Mouse (Mus musculus): Measurements from ENCODE around the gene Zfp931. TPM values are rescaled to one million over a fixed set of nuclear protein-coding genes. Genes with fewer than 3 reads are reported as not detected.
A peak's percentile ranks its signal among the peaks of the same experiment; 100 is the strongest.
"Not testable (repeated sequence)": the region's sequence is repeated elsewhere in the genome, so short reads cannot be mapped to it uniquely, and the experiment has no call there.

Zfp931 gene
- polyA plus RNA-seq, 1 experiment from 2014 or later, result 21.1 TPM

DNA sequence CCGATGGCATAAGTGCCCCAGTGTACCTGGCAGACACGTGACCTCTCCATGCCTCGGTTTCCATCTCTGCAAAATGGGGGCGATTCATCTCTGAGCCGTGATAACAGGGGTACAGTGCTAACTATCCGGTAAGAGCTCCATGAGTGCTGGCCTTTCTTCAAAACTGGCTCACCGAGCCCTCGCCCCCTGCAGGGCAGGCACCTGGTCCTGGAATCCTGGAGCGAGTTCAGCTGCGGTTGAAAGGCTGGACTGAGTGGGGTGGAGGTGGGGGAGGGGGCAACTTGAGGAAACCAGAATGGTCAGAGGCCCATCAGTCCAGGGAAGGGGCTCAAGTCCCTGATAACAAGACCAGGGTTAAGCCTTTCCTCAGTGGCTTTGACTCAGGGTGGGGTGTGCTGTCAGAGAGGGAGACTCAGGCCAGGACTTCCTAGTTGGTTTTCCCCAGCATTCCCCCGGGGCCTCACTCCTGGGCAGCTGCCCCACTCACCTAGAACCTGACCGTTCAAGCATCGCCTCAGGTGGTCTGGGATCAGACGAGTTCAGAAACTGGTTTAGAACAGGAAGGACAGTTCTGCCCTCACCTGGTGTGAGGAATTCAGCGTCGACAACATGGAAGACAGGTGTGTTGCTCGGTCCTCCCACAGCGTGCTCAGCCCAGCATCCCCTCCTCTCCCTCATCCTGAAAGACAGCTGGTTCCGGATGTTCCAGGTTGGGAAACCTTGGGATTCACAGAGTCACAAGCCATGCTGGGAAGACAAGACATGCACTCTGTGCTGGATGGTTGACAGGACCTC is 41.5 kb upstream of the Zfp931 start:
- Histone ChIP-seq H3K36me3 (ENCODE audit: control insufficient read depth, insufficient read depth, low read length) (no peaks in the 10 kb centered on the region), H3K27me3 (ENCODE audit: control insufficient read depth, insufficient read depth, low read length) (peaks cover 3% of the 10 kb centered on the region; the same call in 1 of the 2 replicates), H3K9ac (replicated peaks; ENCODE audit: low read depth, low read length) (no peak overlapping the region), H3K4me2 (replicated peaks; ENCODE audit: low read depth, low read length) (peak overlapping the region; percentile 94), H3K27ac (ENCODE audit: low read length) (no peak overlapping the region), H3K4me1 (ENCODE audit: control insufficient read depth, insufficient read depth, low read length) (no peaks in the 10 kb centered on the region), H3K4me3 (ENCODE audit: low read depth, low read length) (peak overlapping the region; percentile 39; the same call in 1 of the 2 replicates), H3K9me3 (ENCODE audit: control insufficient read depth, low read depth, low read length) (no peaks in the 10 kb centered on the region)
- WGBS, result 21% methylated on average over 19 of the region's 19 CpGs
- peak; percentile 16; the same call in 1 of the 2 replicates for ATAC-seq (ENCODE audit: insufficient number of reproducible peaks, insufficient read depth, low FRiP score, low read depth)

DNA sequence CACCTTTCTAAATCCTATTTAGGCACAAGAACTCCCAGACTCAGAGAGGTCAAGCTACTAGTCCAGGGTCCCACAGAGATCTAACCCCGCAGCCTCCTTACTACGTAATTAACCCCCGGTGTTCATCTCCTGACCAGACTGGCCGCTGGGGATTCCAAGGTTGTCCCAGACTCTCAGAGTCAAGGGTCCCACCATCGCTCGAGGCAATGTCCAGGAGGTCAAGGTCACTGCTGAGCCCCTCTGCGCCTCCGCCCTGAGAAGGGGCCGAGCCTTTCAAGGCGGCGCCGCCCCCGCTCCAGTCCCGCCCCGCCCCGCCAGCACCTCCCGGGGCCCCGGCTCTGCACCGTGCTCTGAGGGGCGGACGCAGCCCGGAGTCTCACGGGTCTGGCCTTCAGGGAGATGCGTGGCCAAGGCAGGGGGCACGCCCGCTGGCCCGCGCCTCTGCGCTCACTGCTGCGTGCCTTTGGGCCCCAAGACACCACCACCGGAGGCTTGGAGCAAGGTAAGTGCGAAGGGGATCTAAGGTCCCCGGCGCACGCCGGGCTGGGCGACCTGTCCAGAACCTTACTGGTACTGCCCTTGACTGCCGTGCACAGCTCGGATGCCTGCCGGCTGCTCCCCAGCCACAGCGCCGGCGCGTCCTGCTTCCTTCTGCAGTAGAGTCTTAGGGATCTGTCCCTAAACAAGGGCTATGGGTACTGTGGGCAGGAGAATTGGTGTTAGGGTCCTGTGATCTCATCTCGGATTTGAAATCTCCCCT is 40.7 kb upstream of the Zfp931 start, which contains the start of gene Phactr3:
Phactr3 (plus strand) TSS at position 175 of the 760 bp plus-strand sequence.
- peak within 1 kb of the TSS; percentile 94 for H3K4me2 ChIP-seq (replicated peaks; ENCODE audit: low read depth, low read length)
- no peaks in the 10 kb centered on the region for H3K4me1 ChIP-seq (ENCODE audit: control insufficient read depth, insufficient read depth, low read length)
- no peaks in the 10 kb centered on the region for H3K36me3 ChIP-seq (ENCODE audit: control insufficient read depth, insufficient read depth, low read length)
- ATAC-seq (ENCODE audit: insufficient number of reproducible peaks, insufficient read depth, low FRiP score, low read depth), result peak; percentile 40; the same call in 1 of the 2 replicates
- no peak within 1 kb of the TSS for H3K27ac ChIP-seq (ENCODE audit: low read length)
- 2% methylated on average over 45 of the region's 45 CpGs for WGBS
- no peaks in the 10 kb centered on the region for H3K9me3 ChIP-seq (ENCODE audit: control insufficient read depth, low read depth, low read length)
- H3K9ac ChIP-seq (replicated peaks; ENCODE audit: low read depth, low read length), result 0 out of 2 replicates have a peak within 1 kb of the TSS, but pooled peaks have one; percentile 25
- H3K4me3 ChIP-seq (ENCODE audit: low read depth, low read length), result peak within 1 kb of the TSS; percentile 39
- peaks cover 3% of the 10 kb centered on the region; the same call in 1 of the 2 replicates for H3K27me3 ChIP-seq (ENCODE audit: control insufficient read depth, insufficient read depth, low read length)

DNA sequence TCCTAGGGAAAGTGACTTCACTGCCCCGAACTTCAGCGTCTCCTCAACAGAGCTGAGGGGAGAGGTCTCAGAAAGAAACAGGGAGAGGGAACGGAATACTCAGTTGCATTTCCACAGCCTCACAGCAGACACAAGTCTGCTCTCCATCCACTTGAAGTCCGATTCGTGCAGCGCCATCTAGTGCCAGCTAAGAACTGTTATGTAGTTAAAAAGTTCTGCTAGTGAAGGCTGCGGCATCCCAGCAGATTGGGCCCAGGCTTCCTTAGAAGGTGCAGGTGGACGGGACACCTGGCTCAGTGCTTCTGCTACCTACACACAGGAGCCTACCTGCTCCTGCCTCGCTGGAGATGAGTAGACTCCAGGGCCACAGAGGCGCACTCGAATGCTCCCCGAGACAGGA is 39.7 kb upstream of the Zfp931 start:
- H3K4me1 ChIP-seq (ENCODE audit: control insufficient read depth, insufficient read depth, low read length), result no peaks in the 10 kb centered on the region
- peaks cover 3% of the 10 kb centered on the region; the same call in 1 of the 2 replicates for H3K27me3 ChIP-seq (ENCODE audit: control insufficient read depth, insufficient read depth, low read length)
- no peaks in the 10 kb centered on the region for H3K9me3 ChIP-seq (ENCODE audit: control insufficient read depth, low read depth, low read length)
- no peak for ATAC-seq (ENCODE audit: insufficient number of reproducible peaks, insufficient read depth, low FRiP score, low read depth)
- no peak overlapping the region for H3K4me2 ChIP-seq (replicated peaks; ENCODE audit: low read depth, low read length)
- no peak overlapping the region for H3K27ac ChIP-seq (ENCODE audit: low read length)
- 23% methylated on average over 12 of the region's 12 CpGs for WGBS
- H3K4me3 ChIP-seq (ENCODE audit: low read depth, low read length), result no peak overlapping the region
- H3K36me3 ChIP-seq (ENCODE audit: control insufficient read depth, insufficient read depth, low read length), result no peaks in the 10 kb centered on the region
- H3K9ac ChIP-seq (replicated peaks; ENCODE audit: low read depth, low read length), result no peak overlapping the region

DNA sequence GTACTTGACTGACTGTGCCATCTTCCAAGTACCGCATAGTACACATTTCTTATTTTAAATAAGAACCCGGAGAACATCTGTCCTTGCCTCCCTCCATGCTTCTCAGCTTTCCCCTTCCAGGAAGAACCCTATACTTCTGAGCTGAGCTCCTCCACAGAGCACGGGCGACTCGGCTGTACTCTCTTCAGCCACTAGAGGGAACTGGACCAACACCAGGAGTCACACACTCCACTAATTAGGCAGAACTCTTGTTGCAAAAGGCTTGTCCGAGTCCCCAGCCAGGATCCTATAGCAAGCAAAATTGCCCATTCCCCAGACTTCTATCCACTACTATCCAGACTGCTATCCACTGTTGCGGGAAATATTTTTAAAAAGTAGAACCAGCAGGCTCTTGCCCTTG is 23.7 kb upstream of the Zfp931 start:
- Histone ChIP-seq H3K4me2 (replicated peaks; ENCODE audit: low read depth, low read length) (no peak overlapping the region), H3K27me3 (ENCODE audit: control insufficient read depth, insufficient read depth, low read length) (no peaks in the 10 kb centered on the region), H3K4me3 (ENCODE audit: low read depth, low read length) (no peak overlapping the region), H3K9me3 (ENCODE audit: control insufficient read depth, low read depth, low read length) (no peaks in the 10 kb centered on the region), H3K36me3 (ENCODE audit: control insufficient read depth, insufficient read depth, low read length) (no peaks in the 10 kb centered on the region), H3K4me1 (ENCODE audit: control insufficient read depth, insufficient read depth, low read length) (no peaks in the 10 kb centered on the region), H3K27ac (ENCODE audit: low read length) (no peak overlapping the region), H3K9ac (replicated peaks; ENCODE audit: low read depth, low read length) (no peak overlapping the region)
- 14% methylated on average over 7 of the region's 7 CpGs for WGBS
- peak; percentile 59; the same call in 1 of the 2 replicates for ATAC-seq (ENCODE audit: insufficient number of reproducible peaks, insufficient read depth, low FRiP score, low read depth)

DNA sequence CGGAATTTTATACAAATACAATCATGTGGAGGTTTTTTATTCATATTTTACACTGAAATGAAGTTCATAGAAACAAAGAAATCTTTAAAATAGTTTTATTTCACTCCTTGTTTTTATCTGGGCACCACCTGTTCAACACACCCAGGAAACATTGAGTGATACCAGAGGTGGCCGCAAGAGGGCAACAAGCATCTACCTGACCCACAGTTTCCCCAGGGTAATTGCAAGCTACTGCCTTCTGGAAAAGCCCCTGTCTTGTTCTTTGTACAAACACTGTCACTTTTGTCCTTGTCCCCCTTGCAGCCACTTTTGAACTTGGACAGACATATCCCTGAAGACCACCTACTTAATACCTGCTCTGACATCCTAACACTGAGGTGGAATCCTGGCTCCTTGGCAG is 19.7 kb upstream of the Zfp931 start:
- Histone ChIP-seq H3K9me3 (ENCODE audit: control insufficient read depth, low read depth, low read length) (no peaks in the 10 kb centered on the region), H3K4me2 (replicated peaks; ENCODE audit: low read depth, low read length) (no peak overlapping the region), H3K9ac (replicated peaks; ENCODE audit: low read depth, low read length) (no peak overlapping the region), H3K4me3 (ENCODE audit: low read depth, low read length) (no peak overlapping the region), H3K27me3 (ENCODE audit: control insufficient read depth, insufficient read depth, low read length) (no peaks in the 10 kb centered on the region), H3K27ac (ENCODE audit: low read length) (no peak overlapping the region), H3K4me1 (ENCODE audit: control insufficient read depth, insufficient read depth, low read length) (no peaks in the 10 kb centered on the region), H3K36me3 (ENCODE audit: control insufficient read depth, insufficient read depth, low read length) (no peaks in the 10 kb centered on the region)
- ATAC-seq (ENCODE audit: insufficient number of reproducible peaks, insufficient read depth, low FRiP score, low read depth), result no peak
- 4% methylated on average over 2 of the region's 2 CpGs for WGBS

DNA sequence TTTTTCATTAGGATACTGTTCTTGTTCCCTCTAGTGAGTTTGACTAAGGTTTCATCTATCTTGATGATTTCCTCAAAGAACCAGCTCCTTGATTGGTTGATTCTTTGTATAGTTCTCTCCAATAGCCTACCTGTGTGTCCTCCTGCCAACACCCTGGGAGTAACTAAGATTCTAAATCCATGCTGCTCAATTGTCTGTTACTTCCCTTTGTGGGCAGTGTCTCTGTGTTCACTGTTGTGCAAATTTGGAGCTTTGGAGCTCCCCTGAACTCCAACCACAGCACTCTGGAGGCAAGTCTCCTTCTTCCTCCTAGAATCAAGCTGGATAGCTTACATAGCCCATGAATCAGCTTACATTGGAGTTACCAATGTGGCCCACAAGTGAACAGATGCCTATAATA is 11.3 kb upstream of the Zfp931 start:
- Histone ChIP-seq H3K4me2 (replicated peaks; ENCODE audit: low read depth, low read length) (no peak overlapping the region), H3K9me3 (ENCODE audit: control insufficient read depth, low read depth, low read length) (no peaks in the 10 kb centered on the region), H3K27me3 (ENCODE audit: control insufficient read depth, insufficient read depth, low read length) (no peaks in the 10 kb centered on the region), H3K36me3 (ENCODE audit: control insufficient read depth, insufficient read depth, low read length) (no peaks in the 10 kb centered on the region), H3K9ac (replicated peaks; ENCODE audit: low read depth, low read length) (no peak overlapping the region), H3K27ac (ENCODE audit: low read length) (no peak overlapping the region), H3K4me3 (ENCODE audit: low read depth, low read length) (no peak overlapping the region), H3K4me1 (ENCODE audit: control insufficient read depth, insufficient read depth, low read length) (no peaks in the 10 kb centered on the region)
- no peak for ATAC-seq (ENCODE audit: insufficient number of reproducible peaks, insufficient read depth, low FRiP score, low read depth)

DNA sequence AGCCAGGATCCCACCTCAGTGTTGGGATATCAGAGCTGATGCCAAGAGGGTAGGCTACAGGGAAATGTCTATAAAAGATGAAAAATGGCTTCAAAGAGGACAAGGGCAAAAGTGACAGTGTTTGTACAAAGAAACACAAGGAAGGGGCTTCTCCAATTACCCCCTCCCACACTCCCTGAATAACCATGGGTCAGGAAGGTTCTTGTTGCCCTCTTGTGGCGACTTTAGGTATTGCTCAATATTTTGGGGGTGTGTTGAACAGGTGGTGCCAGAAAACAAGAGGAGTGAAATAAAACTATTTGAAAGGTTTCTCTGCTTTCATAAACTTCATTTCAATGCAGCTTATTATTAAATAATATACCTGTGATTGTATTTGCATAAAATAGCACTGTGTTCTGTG is 20.1 kb downstream of the Zfp931 start:
- Histone ChIP-seq H3K4me3 (ENCODE audit: low read depth, low read length) (no peak overlapping the region), H3K27ac (ENCODE audit: low read length) (no peak overlapping the region), H3K36me3 (ENCODE audit: control insufficient read depth, insufficient read depth, low read length) (no peaks in the 10 kb centered on the region; the same call in 1 of the 2 replicates), H3K4me2 (replicated peaks; ENCODE audit: low read depth, low read length) (no peak overlapping the region), H3K4me1 (ENCODE audit: control insufficient read depth, insufficient read depth, low read length) (no peaks in the 10 kb centered on the region), H3K9ac (replicated peaks; ENCODE audit: low read depth, low read length) (no peak overlapping the region), H3K27me3 (ENCODE audit: control insufficient read depth, insufficient read depth, low read length) (no peaks in the 10 kb centered on the region), H3K9me3 (ENCODE audit: control insufficient read depth, low read depth, low read length) (no peaks in the 10 kb centered on the region)
- 0 out of 2 replicates have a peak, but pooled peaks have one; percentile 56 for ATAC-seq (ENCODE audit: insufficient number of reproducible peaks, insufficient read depth, low FRiP score, low read depth)
- WGBS, result 7% methylated on average over 1 of the region's 1 CpGs

DNA sequence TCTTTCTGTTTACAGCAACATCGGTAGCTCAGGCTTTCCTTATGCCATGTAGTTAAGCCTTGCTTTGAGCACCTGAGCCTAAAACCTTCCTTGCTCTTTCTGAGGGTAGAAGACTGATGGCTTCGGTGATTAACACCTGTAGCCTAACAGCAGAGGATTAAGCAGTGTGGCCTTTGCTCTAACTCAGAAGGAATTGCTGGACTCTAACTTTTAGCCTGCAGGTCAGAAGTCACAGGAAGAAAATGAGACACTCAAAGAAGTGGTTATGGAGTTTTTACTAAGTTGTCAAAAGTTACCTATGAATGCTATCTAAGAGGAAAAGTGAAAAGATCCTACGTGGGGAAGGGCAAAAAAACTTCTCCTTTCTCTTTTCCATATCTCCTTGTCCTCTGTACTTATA is 50.7 kb downstream of the Zfp931 start:
- H3K36me3 ChIP-seq (ENCODE audit: control insufficient read depth, insufficient read depth, low read length); H3K27me3 ChIP-seq (ENCODE audit: control insufficient read depth, insufficient read depth, low read length); H3K9me3 ChIP-seq (ENCODE audit: control insufficient read depth, low read depth, low read length); H3K4me1 ChIP-seq (ENCODE audit: control insufficient read depth, insufficient read depth, low read length); H3K4me3 ChIP-seq (ENCODE audit: low read depth, low read length); H3K9ac ChIP-seq (replicated peaks; ENCODE audit: low read depth, low read length); H3K4me2 ChIP-seq (replicated peaks; ENCODE audit: low read depth, low read length); ATAC-seq (ENCODE audit: insufficient number of reproducible peaks, insufficient read depth, low FRiP score, low read depth); H3K27ac ChIP-seq (ENCODE audit: low read length): not testable (repeated sequence)
- WGBS, result 84% methylated on average over 2 of the region's 3 CpGs

Data from stomach, embryonic 14.5 days (tissue).